Comparison of ENCODE assay signal across 8 mouse cellular contexts in the genomic region with DNA sequence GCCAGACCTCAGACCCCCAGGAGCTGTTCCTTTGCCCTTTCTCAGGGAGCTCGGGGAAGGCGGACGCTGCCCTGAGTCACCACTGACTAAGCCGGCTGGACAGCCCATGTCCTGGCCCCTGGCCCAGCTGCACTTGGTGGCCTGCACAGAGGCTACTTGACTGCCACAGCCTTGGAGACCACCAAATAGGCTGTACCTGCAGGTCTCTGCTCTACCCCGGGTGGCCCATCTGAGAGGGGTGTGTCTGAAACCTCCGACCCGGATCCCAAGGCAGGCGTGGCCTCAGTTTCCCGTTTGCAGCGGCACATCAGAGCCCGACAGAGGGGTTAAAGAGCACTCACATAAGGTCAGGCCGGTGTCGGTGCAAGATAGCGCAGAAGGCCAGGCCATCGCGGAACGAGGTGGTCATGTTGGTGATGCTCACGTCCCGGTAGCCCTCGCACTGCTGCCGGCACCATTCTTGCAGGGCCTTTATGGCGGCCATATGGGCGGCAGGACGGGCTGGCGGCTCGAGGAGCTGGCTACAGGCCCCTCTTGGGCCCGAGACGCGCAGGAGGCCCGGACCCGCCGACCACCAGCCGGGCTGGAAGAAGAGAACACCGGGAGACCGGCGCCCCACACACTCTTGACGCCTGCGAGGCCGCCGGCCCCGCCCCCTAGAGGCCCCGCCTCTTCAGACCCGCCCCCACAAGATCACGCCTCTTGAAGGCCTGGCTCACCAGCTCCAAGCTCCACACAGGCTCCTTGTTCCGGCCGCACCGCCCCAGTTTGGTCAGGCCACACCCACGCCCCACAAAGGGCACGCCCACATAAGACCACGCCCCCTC. TPM values are rescaled to one million over a fixed set of nuclear protein-coding genes. Genes with fewer than 3 reads are reported as not detected.
DNase-seq lines count a peak whose midpoint lies in the region; ATAC-seq lines count a peak whose summit lies in the region.

A gene (minus strand): TSS at position 660 of the 827 bp plus-strand sequence.

- H3K27me3 ChIP-seq in heart, embryonic 13.5 days (replicated peaks) = peaks cover 14% of the 10 kb centered on the region
- no peaks in the 10 kb centered on the region for H3K27me3 ChIP-seq in liver, embryonic 12.5 days (replicated peaks)
- H3K27me3 ChIP-seq in stomach, embryonic 15.5 days (replicated peaks) = no peaks in the 10 kb centered on the region

- H3K36me3 ChIP-seq in heart, embryonic 13.5 days = no peaks in the 10 kb centered on the region
- peaks cover 14% of the 10 kb centered on the region for H3K36me3 ChIP-seq in liver, embryonic 12.5 days
- no peaks in the 10 kb centered on the region for H3K36me3 ChIP-seq in stomach, embryonic 15.5 days

- 4% methylated on average over 50 of the region's 50 CpGs for WGBS in heart, embryonic 13.5 days
- WGBS in liver, embryonic 12.5 days (ENCODE audit: insufficient replicate concordance) = 2% methylated on average over 50 of the region's 50 CpGs
- WGBS in stomach, embryonic 15.5 days = 4% methylated on average over 50 of the region's 50 CpGs

- peak; percentile 93 for DNase-seq in CD4-positive, CD25-positive, alpha-beta regulatory T cell, adult 2 months (ENCODE audit: low read depth, low spot score)
- peak; percentile 69 for DNase-seq in fat pad, adult 2 months (ENCODE audit: extremely low read depth, low read depth, low spot score)
- peak; percentile 98 for DNase-seq in kidney, postnatal 10 days
- peak; percentile 83 to 87 for DNase-seq in natural killer cell, adult 2 months (ENCODE audit: low spot score in 2 of 2)

- peaks cover 26% of the 10 kb centered on the region for H3K4me1 ChIP-seq in brown adipose tissue, adult 24 weeks (ENCODE audit: control insufficient read depth, insufficient read depth, insufficient read length, low read length)
- peaks cover 59% of the 10 kb centered on the region for H3K4me1 ChIP-seq in heart, embryonic 13.5 days
- H3K4me1 ChIP-seq in liver, embryonic 12.5 days = peaks cover 91% of the 10 kb centered on the region
- peaks cover 44% of the 10 kb centered on the region for H3K4me1 ChIP-seq in stomach, embryonic 15.5 days

- H3K9me3 ChIP-seq in heart, embryonic 13.5 days = no peaks in the 10 kb centered on the region
- no peaks in the 10 kb centered on the region for H3K9me3 ChIP-seq in liver, embryonic 12.5 days (replicated peaks)
- no peaks in the 10 kb centered on the region for H3K9me3 ChIP-seq in stomach, embryonic 15.5 days

- peak within 1 kb of the TSS; percentile 91 for H3K4me2 ChIP-seq in heart, embryonic 13.5 days
- H3K4me2 ChIP-seq in liver, embryonic 12.5 days = peak within 1 kb of the TSS; percentile 100
- peak within 1 kb of the TSS; percentile 97 for H3K4me2 ChIP-seq in stomach, embryonic 15.5 days

- H3K9ac ChIP-seq in heart, embryonic 13.5 days = peak within 1 kb of the TSS; percentile 80
- peak within 1 kb of the TSS; percentile 86 for H3K9ac ChIP-seq in liver, embryonic 12.5 days
- no peak within 1 kb of the TSS for H3K9ac ChIP-seq in stomach, embryonic 15.5 days

- H3K27ac ChIP-seq in brown adipose tissue, adult 24 weeks (replicated peaks; ENCODE audit: low read depth, low read length) = peak within 1 kb of the TSS; percentile 51
- H3K27ac ChIP-seq in heart, embryonic 13.5 days (replicated peaks) = peak within 1 kb of the TSS; percentile 75
- peak within 1 kb of the TSS; percentile 98 for H3K27ac ChIP-seq in liver, embryonic 12.5 days
- peak within 1 kb of the TSS; percentile 88 for H3K27ac ChIP-seq in stomach, embryonic 15.5 days

- ATAC-seq in heart, embryonic 13.5 days (ENCODE audit: extremely low read depth, insufficient number of reproducible peaks, low FRiP score, low TSS enrichment) = peak; percentile 91
- peak; percentile 78 for ATAC-seq in liver, embryonic 12.5 days
- peak; percentile 92 for ATAC-seq in stomach, embryonic 15.5 days (ENCODE audit: insufficient read depth, low FRiP score, low read depth)

- peak within 1 kb of the TSS; percentile 59 for H3K4me3 ChIP-seq in brown adipose tissue, adult 24 weeks (ENCODE audit: insufficient read depth, low read depth, low read length)
- H3K4me3 ChIP-seq in heart, embryonic 13.5 days = peak within 1 kb of the TSS; percentile 57
- H3K4me3 ChIP-seq in liver, embryonic 12.5 days = peak within 1 kb of the TSS; percentile 78
- H3K4me3 ChIP-seq in stomach, embryonic 15.5 days (replicated peaks) = peak within 1 kb of the TSS; percentile 55

RNA-seq across cellular contexts. Expression of the gene that starts here (rescaled TPM):
- 0.46 and 0.75 TPM in 2 replicates for polyA plus RNA-seq in brown adipose tissue, adult 24 weeks (2012; ENCODE audit: insufficient read depth, insufficient read length, missing spikeins)
- 1.7 TPM in 2 replicates for polyA plus RNA-seq in heart, embryonic 13.5 days (2015; fragmentation: Nextera tagmentation; extraction: Ambion mirVana)
- 15.5 and 18.3 TPM in 2 replicates for polyA plus RNA-seq in liver, embryonic 12.5 days (2016; fragmentation: Nextera tagmentation; extraction: Ambion mirVana)
- polyA plus RNA-seq in stomach, embryonic 15.5 days (2015; fragmentation: Nextera tagmentation; extraction: Ambion mirVana) = 6.4 and 7.7 TPM in 2 replicates

Comparison
In these comparisons a context has a peak if more than half of its experiments do, and no peak if none do; other contexts are left out.
1. Peak in every context shown above with its lines: DNase-seq, ATAC-seq, H3K4me3 ChIP-seq and H3K27ac ChIP-seq.